Mouse (Mus musculus) spleen, adult 2 months (tissue): ENCODE results near the gene Dnah8.

Source experiments
- CTCF ChIP-seq: fragments of 200-500 bp; IDR thresholded peaks from 2 replicates; pipeline ENCODE4 v1.5.1; 2011; ENCODE audit warnings: mild to moderate bottlenecking, inconsistent platforms; ENCODE audit not compliant: insufficient read depth, insufficient read length, insufficient replicate concordance; ENCODE audit errors: extremely low read depth
- POLR2A ChIP-seq: fragments of 200-500 bp; IDR thresholded peaks from 2 replicates; pipeline ENCODE4 v1.6.1; 2011; ENCODE audit warnings: low read depth, low read length, inconsistent platforms

DNA sequence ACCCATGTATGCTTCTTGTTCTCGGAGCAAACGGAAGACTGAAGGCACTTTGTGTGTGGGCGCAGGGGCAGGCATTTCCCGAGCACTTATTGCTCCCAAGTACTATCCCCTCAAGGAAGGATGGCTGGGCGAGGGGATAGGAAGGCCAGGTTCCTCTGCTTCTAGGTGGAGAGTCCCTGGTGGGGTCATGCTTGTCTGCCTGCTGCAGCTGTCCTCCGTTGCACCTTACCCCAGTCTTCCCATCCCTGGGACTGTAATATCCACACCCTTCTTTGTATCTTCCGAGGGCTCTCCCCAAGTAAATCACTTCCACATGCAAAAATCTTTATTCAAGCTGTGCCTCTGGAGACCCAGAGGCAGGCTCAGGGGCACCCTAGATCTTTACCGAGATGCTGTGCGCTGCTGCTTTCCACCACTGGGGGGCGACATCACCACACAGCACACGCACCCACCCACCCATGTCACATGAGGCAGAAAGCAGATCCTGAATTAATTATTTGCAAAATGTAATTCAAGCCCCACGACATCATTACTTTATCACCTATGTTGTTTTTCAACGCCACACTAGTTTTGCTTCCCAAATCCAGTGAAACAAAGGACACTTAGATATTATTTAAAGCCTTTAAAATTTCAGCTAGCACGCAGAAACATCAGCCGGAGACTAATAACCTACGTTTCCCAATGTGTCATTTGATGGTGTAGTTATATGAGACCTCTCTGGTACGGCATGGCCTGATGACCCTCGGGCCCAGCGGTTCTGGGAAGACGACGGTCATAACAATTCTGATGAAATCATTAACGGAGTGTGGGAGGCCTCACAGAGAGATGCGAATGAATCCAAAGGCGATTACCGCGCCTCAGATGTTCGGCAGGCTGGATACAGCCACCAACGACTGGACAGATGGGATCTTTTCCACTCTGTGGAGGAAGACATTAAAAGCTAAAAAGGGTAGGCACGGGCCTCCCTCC lies 122.2 kb downstream of the Dnah8 start:
- TF ChIP-seq POLR2A, result no peak
- TF ChIP-seq CTCF, result peak; percentile 90
